Mouse (Mus musculus) bone marrow, adult 2 months (tissue): ENCODE data around the gene Gm28539.

ENCODE experiments used
- CTCF ChIP-seq: fragments of 200-500 bp; IDR thresholded peaks from 2 replicates; pipeline ENCODE4 v1.5.1; 2011; ENCODE audit warnings: low read length, control low read depth; ENCODE audit not compliant: control insufficient read depth, insufficient read depth
- POLR2A ChIP-seq: fragments of 200-500 bp; IDR thresholded peaks from 2 replicates; pipeline ENCODE4 v1.6.1; 2011; ENCODE audit warnings: low read depth, mild to moderate bottlenecking, control low read depth, low read length, borderline replicate concordance; ENCODE audit not compliant: control insufficient read depth

DNA sequence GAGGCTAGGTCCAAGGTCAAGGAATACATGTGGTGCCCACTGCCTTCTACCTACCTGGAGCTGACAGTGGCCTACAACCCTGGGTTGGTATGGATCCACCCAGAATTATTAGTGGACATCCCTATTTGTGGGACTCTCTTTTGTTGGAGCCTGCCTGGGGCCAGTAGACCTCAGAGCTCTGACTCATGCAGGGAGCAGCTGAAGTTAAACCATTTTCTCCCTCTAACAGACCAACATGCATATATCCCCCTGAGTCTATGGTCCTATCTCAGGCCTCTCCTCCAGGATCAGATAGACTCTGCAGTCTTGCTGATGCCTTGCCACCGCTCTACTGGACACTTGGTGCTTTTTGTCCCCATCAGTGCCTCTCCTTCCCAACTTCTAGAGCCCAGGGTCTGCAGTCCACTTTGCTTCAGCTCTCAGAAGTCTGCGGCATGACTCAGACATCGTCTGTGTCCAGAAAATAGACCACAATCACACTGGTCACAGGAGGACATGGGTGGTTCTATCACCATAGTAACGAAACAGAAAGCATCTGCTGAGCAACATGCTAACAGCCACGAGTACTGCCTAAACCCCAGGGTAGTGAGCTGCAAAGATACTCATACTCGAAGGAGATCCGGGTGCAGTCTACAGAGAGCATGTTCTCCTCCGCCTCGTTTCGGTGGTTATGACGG is 41.0 kb upstream of the Gm28539 start:
- TF ChIP-seq POLR2A: no peak
- no peak for TF ChIP-seq CTCF
